Mouse (Mus musculus): ENCODE measurements at regions not wholly inside any gene's neighbourhood (a gene's known extent, or its start where the extent isn't known, plus 50 kb on each side); places are given as distances from the start of the nearest gene placed in this dataset.

GRCm38 (mm10) chr8:92071305-92072253 lies 269.7 kb upstream of the Irx3 start:
- H3K4me1 ChIP-seq = peaks cover 16% of the 10 kb centered on the region
- H3K27me3 ChIP-seq = peaks cover 21% of the 10 kb centered on the region
- peak overlapping the region; percentile 41 for H3K27ac ChIP-seq
- H3K9ac ChIP-seq = no peak overlapping the region
- H3K4me2 ChIP-seq (replicated peaks) = no peak overlapping the region
- no peaks in the 10 kb centered on the region for H3K9me3 ChIP-seq (replicated peaks)
- ATAC-seq (ENCODE audit: low FRiP score) = peak; percentile 64
- no peak overlapping the region for H3K4me3 ChIP-seq
- 30% methylated on average over 21 of the region's 21 CpGs for WGBS
- H3K36me3 ChIP-seq = no peaks in the 10 kb centered on the region

DNA sequence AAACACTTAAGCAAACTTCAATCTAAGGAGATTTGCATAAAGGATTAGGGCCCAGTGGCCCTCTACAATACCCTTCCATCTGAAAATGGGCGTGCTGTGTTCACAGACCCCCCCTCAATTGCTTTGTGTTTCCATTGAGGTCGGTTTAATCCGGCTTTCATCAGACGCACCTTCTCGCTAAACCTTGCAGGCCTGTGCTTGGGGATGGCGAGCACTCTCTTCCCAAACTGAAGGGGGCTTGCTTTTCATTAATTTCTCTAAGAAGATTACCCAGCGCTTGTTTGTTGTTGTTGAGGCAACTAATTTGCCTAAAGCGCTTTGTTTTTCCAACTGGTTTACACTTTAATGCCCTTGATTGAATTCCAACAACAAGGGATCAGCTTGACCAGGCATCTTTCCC lies 268.8 kb upstream of the Irx3 start:
- Histone ChIP-seq H3K27me3 (peaks cover 21% of the 10 kb centered on the region), H3K27ac (no peak overlapping the region), H3K9ac (no peak overlapping the region), H3K4me3 (no peak overlapping the region), H3K9me3 (replicated peaks) (no peaks in the 10 kb centered on the region), H3K36me3 (no peaks in the 10 kb centered on the region), H3K4me1 (peaks cover 24% of the 10 kb centered on the region), H3K4me2 (replicated peaks) (no peak overlapping the region)
- 16% methylated on average over 8 of the region's 8 CpGs for WGBS
- no peak for ATAC-seq (ENCODE audit: low FRiP score)

GRCm38 (mm10) chr8:92066435-92066834 lies 264.6 kb upstream of the Irx3 start:
- 23% methylated on average over 8 of the region's 8 CpGs for WGBS
- ATAC-seq (ENCODE audit: low FRiP score) = peak; percentile 48
- H3K27ac ChIP-seq = peak overlapping the region; percentile 71
- H3K27me3 ChIP-seq = peaks cover 28% of the 10 kb centered on the region
- no peak overlapping the region for H3K4me3 ChIP-seq
- H3K9ac ChIP-seq = no peak overlapping the region
- no peaks in the 10 kb centered on the region for H3K36me3 ChIP-seq
- H3K4me2 ChIP-seq (replicated peaks) = no peak overlapping the region
- peaks cover 38% of the 10 kb centered on the region for H3K4me1 ChIP-seq
- no peaks in the 10 kb centered on the region for H3K9me3 ChIP-seq (replicated peaks)

DNA sequence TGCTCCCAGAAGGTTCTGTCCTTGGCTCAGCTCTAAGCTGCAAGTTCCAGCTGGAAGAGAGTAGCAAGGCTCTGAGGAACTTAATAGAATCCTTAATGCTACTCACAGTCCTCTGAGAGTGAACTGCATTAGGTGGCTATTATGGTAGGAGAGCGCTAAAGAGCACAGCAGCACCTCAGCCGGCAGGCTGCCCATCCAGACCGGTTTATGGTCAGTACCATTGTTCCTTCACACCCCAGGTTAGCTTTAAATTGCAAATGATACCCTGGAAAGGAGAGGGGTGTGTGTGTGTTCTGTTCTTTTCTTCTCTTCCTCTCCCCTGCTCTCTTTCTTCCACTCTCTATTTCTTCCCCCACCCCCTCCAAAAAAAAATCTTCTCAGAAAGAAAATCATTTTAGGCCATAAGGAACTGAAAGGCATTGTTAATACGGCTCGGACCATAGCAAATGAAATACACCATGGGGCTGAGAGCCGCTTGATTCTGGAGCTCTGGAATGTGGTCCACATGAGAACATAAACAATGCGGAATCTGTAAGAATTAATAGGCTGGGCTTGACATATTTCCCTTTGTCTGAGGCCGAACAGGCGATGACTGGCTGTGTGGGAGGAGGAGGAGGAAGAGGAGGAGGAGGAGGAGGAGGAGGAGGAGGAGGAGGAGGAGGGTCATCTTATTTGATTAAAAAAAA lies 263.8 kb upstream of the Irx3 start:
- 5% methylated on average over 7 of the region's 9 CpGs for WGBS
- Histone ChIP-seq H3K27me3 (peaks cover 26% of the 10 kb centered on the region), H3K4me2 (replicated peaks) (no peak overlapping the region), H3K4me1 (peaks cover 33% of the 10 kb centered on the region), H3K36me3 (no peaks in the 10 kb centered on the region), H3K9ac (no peak overlapping the region; the same call in 1 of the 2 replicates), H3K27ac (peak overlapping the region; percentile 71), H3K4me3 (no peak overlapping the region), H3K9me3 (replicated peaks) (no peaks in the 10 kb centered on the region)
- ATAC-seq (ENCODE audit: low FRiP score) = no peak

DNA sequence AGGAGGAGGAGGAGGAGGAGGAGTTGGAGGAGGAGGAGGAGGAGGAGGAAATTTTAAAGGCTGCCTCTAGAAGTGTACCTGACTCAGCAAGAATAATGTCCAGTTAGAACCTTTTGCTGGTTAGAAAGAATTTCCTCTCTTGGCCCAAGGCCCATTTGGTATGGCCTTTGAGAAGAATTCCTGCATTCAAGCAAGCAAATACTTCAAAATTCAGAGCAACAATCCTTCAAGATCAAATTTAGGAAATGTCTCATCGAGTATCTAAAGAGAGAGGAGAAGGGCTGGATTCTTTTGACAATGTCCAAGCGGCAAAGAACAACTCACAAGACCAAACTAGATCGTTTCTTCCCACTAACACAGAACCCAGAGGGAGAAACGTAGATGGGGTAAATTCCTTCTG lies 263.1 kb upstream of the Irx3 start:
- Histone ChIP-seq H3K27ac (peak overlapping the region; percentile 17; the same call in 1 of the 2 replicates), H3K9me3 (replicated peaks) (no peaks in the 10 kb centered on the region), H3K4me1 (peaks cover 29% of the 10 kb centered on the region), H3K4me3 (no peak overlapping the region), H3K36me3 (no peaks in the 10 kb centered on the region), H3K9ac (no peak overlapping the region), H3K27me3 (peaks cover 22% of the 10 kb centered on the region), H3K4me2 (replicated peaks) (no peak overlapping the region)
- no peak for ATAC-seq (ENCODE audit: low FRiP score)
- 17% methylated on average over 4 of the region's 4 CpGs for WGBS

- Histone ChIP-seq H3K36me3 (no peaks in the 10 kb centered on the region), H3K4me1 (peaks cover 29% of the 10 kb centered on the region), H3K9ac (no peak overlapping the region), H3K4me2 (replicated peaks) (0 out of 2 replicates have a peak overlapping the region, but pooled peaks have one; percentile 1), H3K27ac (0 out of 2 replicates have a peak overlapping the region, but pooled peaks have one; percentile 17), H3K4me3 (no peak overlapping the region), H3K9me3 (replicated peaks) (no peaks in the 10 kb centered on the region), H3K27me3 (peaks cover 16% of the 10 kb centered on the region)
- 3% methylated on average over 9 of the region's 9 CpGs for WGBS
- ATAC-seq (ENCODE audit: low FRiP score) = peak; percentile 65
Measured at GRCm38 (mm10) chr8:92064175-92064821, 262.4 kb upstream of the Irx3 start.

DNA sequence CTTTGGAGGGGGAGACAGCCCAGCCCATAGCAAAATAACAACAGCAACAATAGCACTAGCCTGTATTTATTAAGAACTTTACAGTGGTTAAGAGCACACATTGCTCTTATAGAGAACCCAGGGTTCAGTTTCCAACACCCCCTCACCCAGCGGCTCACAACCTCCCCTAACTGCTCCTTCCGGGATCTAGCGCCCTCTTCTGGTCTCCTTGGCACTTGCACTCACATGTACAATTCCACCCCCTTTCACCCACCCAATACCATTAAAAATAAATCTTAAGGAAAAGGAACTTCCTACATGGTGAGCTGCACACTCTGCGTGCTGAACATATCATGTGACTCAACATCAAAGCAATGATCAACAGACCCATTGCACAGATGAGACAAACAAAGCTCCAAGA lies 261.5 kb upstream of the Irx3 start:
- Histone ChIP-seq H3K9me3 (replicated peaks) (no peaks in the 10 kb centered on the region), H3K4me2 (replicated peaks) (no peak overlapping the region), H3K36me3 (no peaks in the 10 kb centered on the region), H3K4me3 (no peak overlapping the region), H3K9ac (no peak overlapping the region), H3K27me3 (peaks cover 18% of the 10 kb centered on the region), H3K4me1 (peaks cover 34% of the 10 kb centered on the region), H3K27ac (no peak overlapping the region)
- ATAC-seq (ENCODE audit: low FRiP score) = no peak
- WGBS = 80% methylated on average over 4 of the region's 4 CpGs

DNA sequence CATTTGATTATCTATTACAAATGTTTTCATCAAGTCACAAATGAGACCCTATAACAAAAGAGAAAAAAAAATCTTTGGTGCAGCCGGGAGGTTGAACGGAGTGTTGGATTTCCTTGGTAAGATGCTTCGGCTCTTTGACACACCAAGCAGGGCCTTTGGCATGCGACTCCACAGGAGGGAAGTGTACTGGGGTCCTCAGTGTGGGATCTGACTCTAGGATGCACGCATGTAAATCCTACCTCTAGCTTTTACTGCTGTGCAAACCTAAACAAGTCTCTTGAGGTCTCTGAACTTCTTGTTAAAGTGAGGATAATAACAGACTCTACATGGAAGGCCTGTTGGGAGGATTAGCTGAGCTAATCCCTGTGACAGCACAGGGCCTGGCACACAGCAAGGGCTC lies 257.6 kb upstream of the Irx3 start:
- peaks cover 18% of the 10 kb centered on the region for H3K27me3 ChIP-seq
- WGBS = 36% methylated on average over 5 of the region's 5 CpGs

GRCm38 (mm10) chr8:92058953-92059352 lies 257.1 kb upstream of the Irx3 start:
- Histone ChIP-seq H3K36me3 (no peaks in the 10 kb centered on the region), H3K27me3 (peaks cover 18% of the 10 kb centered on the region), H3K9ac (no peak overlapping the region), H3K4me1 (peaks cover 7% of the 10 kb centered on the region; the same call in 1 of the 2 replicates), H3K4me3 (no peak overlapping the region), H3K4me2 (replicated peaks) (no peak overlapping the region), H3K27ac (no peak overlapping the region), H3K9me3 (replicated peaks) (0 out of 2 replicates have a peak, but pooled peaks cover 2% of the 10 kb centered on the region)
- no peak for ATAC-seq (ENCODE audit: low FRiP score)
- WGBS = 27% methylated on average over 10 of the region's 10 CpGs

More for the DNA sequence above, 257.6 kb upstream of the Irx3 start:
- no peak for ATAC-seq (ENCODE audit: low FRiP score)
- H3K9me3 ChIP-seq (replicated peaks) = no peaks in the 10 kb centered on the region
- no peak overlapping the region for H3K27ac ChIP-seq
- H3K4me3 ChIP-seq = no peak overlapping the region
- peaks cover 12% of the 10 kb centered on the region for H3K4me1 ChIP-seq
- no peak overlapping the region for H3K9ac ChIP-seq
- H3K36me3 ChIP-seq = no peaks in the 10 kb centered on the region
- no peak overlapping the region for H3K4me2 ChIP-seq (replicated peaks)

DNA sequence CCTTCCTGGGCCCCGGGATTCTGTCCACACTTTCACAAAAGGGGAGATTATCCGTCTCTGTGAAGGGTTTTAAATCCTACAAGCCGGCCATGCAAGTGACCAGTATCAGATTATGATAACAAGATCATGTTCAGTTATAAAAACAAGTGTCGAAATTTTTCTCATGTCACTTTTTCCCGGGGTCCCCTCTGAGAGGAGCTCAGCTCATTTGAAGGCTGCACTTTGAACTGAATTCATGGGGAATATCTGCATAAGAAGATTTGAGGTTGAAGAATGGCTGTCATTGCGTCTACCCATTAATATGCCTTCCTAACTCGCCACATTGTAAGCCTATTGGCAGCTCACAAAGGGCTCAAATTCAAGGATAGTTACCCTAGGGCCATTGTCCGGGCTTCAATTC lies 256.0 kb upstream of the Irx3 start:
- 48% methylated on average over 8 of the region's 8 CpGs for WGBS
- Histone ChIP-seq H3K4me1 (peaks cover 5% of the 10 kb centered on the region; the same call in 1 of the 2 replicates), H3K27me3 (peaks cover 14% of the 10 kb centered on the region), H3K27ac (no peak overlapping the region), H3K4me3 (no peak overlapping the region), H3K9ac (no peak overlapping the region), H3K36me3 (no peaks in the 10 kb centered on the region), H3K4me2 (replicated peaks) (no peak overlapping the region), H3K9me3 (replicated peaks) (0 out of 2 replicates have a peak, but pooled peaks cover 6% of the 10 kb centered on the region)
- ATAC-seq (ENCODE audit: low FRiP score) = no peak

DNA sequence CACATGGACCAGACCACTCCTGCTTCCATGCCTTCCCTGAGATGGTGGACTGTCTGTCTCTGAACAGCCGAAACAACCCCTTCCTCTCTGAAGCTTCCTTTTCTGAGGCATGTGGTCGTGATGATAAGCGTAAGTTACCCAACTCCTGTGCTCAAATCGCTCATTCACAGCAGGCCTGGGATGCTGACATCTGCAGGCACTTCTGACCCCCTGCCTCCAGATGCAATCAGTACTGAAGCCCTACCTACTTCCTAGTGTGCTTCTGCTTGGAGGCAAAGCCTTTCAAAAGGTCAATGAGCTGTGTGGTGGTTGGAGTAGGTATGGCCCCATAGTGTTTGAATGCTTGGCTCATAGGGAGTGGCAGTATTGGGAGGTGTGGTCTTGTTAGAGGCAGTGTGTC lies 253.7 kb upstream of the Irx3 start:
- Histone ChIP-seq H3K27ac (no peak overlapping the region), H3K4me3 (no peak overlapping the region), H3K4me1 (peaks cover 5% of the 10 kb centered on the region; the same call in 1 of the 2 replicates), H3K36me3 (no peaks in the 10 kb centered on the region), H3K9me3 (replicated peaks) (0 out of 2 replicates have a peak, but pooled peaks cover 6% of the 10 kb centered on the region), H3K9ac (no peak overlapping the region), H3K27me3 (peaks cover 5% of the 10 kb centered on the region), H3K4me2 (replicated peaks) (no peak overlapping the region)
- WGBS = 73% methylated on average over 4 of the region's 4 CpGs
- ATAC-seq (ENCODE audit: low FRiP score) = no peak

GRCm38 (mm10) chr8:92044695-92045094 lies 242.8 kb upstream of the Irx3 start:
- Histone ChIP-seq H3K9ac (no peak overlapping the region), H3K36me3 (no peaks in the 10 kb centered on the region), H3K4me3 (no peak overlapping the region), H3K4me2 (replicated peaks) (no peak overlapping the region), H3K4me1 (peaks cover 12% of the 10 kb centered on the region), H3K9me3 (replicated peaks) (no peaks in the 10 kb centered on the region), H3K27me3 (no peaks in the 10 kb centered on the region), H3K27ac (no peak overlapping the region)
- no peak for ATAC-seq (ENCODE audit: low FRiP score)
- WGBS = 88% methylated on average over 3 of the region's 3 CpGs

All from hindbrain, embryonic 12.5 days (tissue).